Comparison of ENCODE assay signal across 15 mouse cellular contexts in the genomic region with DNA sequence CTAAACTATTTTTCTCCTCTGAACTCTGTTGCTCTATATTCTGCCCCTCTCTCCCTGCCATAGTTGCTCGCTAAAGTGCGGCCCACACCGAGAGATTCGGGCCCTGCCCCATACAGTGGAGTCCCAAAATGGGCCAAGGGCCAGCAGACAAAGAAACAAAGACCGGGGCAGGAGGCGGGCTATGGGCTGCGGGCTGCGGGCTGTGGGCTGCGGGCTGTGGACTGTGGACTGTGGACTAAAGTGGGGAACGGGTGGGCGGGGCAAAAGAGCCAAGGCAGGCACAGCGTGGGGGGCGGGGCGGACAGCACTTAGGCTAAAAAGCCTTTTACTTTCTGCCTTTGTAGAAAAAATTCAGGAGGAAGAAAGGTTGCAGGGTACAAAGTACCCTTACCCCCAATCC. TPM values are rescaled to one million over a fixed set of nuclear protein-coding genes. Genes with fewer than 3 reads are reported as not detected.
DNase-seq lines count a peak whose midpoint lies in the region; ATAC-seq and TF ChIP-seq lines count a peak whose summit lies in the region.
"Had no signal": no experiment of that assay in that cellular context is flagged by ENCODE, and none has a peak within 500 bp of the region (broad histone marks: within the 10 kb centered on the region; RNA-seq: fewer than 3 reads in every experiment).

No protein-coding gene starts in this region.

- DNase-seq in hindbrain, embryonic 10.5 days (ENCODE audit: low spot score): no peak
- peak; percentile 63 to 80 for DNase-seq in kidney, postnatal 4 days
- DNase-seq in liver, postnatal 0 days: peak; percentile 74
- no peak for DNase-seq in heart, adult 9 months (ENCODE audit: low spot score in 2 of 2)
- no peak for DNase-seq in spleen, adult 12 weeks (ENCODE audit: low spot score)
- DNase-seq in ovary, postnatal 36 days (ENCODE audit: low spot score): no peak
- DNase-seq: adrenal gland, postnatal 25 days; cerebellum, adult 9-10 months; gastrocnemius, postnatal 10 days; lung, postnatal 36 days; thymus, postnatal 14 days had no signal

- no peak overlapping the region for H3K4me3 ChIP-seq in hindbrain, embryonic 10.5 days
- no peak overlapping the region for H3K4me3 ChIP-seq in hindbrain, embryonic 13.5 days
- H3K4me3 ChIP-seq in intestine, embryonic 16.5 days (ENCODE audit: low read length): no peak overlapping the region
- H3K4me3 ChIP-seq in liver, postnatal 0 days (ENCODE audit: low read depth, low read length): no peak overlapping the region

- TF ChIP-seq EP300 in liver, postnatal 0 days (IDR thresholded peaks at IDR 0.05; ENCODE audit: low read depth): no peak

- no peaks in the 10 kb centered on the region for H3K27me3 ChIP-seq in hindbrain, embryonic 10.5 days (ENCODE audit: insufficient read depth, poor library complexity, severe bottlenecking)
- H3K27me3 ChIP-seq in hindbrain, embryonic 13.5 days: no peaks in the 10 kb centered on the region
- no peaks in the 10 kb centered on the region for H3K27me3 ChIP-seq in intestine, embryonic 16.5 days (replicated peaks; ENCODE audit: control insufficient read depth, insufficient read depth, low read length)
- no peaks in the 10 kb centered on the region for H3K27me3 ChIP-seq in liver, postnatal 0 days (ENCODE audit: insufficient read depth, low read length)
- H3K27me3 ChIP-seq: Patski had no signal

- no peak overlapping the region for H3K9ac ChIP-seq in hindbrain, embryonic 13.5 days
- no peak overlapping the region for H3K9ac ChIP-seq in intestine, embryonic 16.5 days (ENCODE audit: low read depth, low read length)
- H3K9ac ChIP-seq in liver, postnatal 0 days (replicated peaks): no peak overlapping the region

- H3K36me3 ChIP-seq in hindbrain, embryonic 10.5 days: no peaks in the 10 kb centered on the region
- no peaks in the 10 kb centered on the region; the same call in 1 of the 2 replicates for H3K36me3 ChIP-seq in hindbrain, embryonic 13.5 days
- no peaks in the 10 kb centered on the region for H3K36me3 ChIP-seq in intestine, embryonic 16.5 days (ENCODE audit: control insufficient read depth, insufficient read depth, low read length)
- no peaks in the 10 kb centered on the region for H3K36me3 ChIP-seq in liver, postnatal 0 days (replicated peaks; ENCODE audit: insufficient read depth, low read length)

- H3K9me3 ChIP-seq in hindbrain, embryonic 10.5 days: no peaks in the 10 kb centered on the region; the same call in 1 of the 2 replicates
- no peaks in the 10 kb centered on the region for H3K9me3 ChIP-seq in hindbrain, embryonic 13.5 days
- H3K9me3 ChIP-seq in intestine, embryonic 16.5 days (ENCODE audit: control insufficient read depth, low read length): peaks cover 3% of the 10 kb centered on the region; the same call in 1 of the 2 replicates
- no peaks in the 10 kb centered on the region for H3K9me3 ChIP-seq in liver, postnatal 0 days (ENCODE audit: low read length)

- ATAC-seq in hindbrain, embryonic 13.5 days (ENCODE audit: low FRiP score): no peak
- ATAC-seq in intestine, embryonic 16.5 days: peak; percentile 44
- ATAC-seq in liver, postnatal 0 days: peak; percentile 91
- ATAC-seq: Patski had no signal

- peaks cover 8% of the 10 kb centered on the region; the same call in 1 of the 2 replicates for H3K4me1 ChIP-seq in hindbrain, embryonic 10.5 days (replicated peaks)
- H3K4me1 ChIP-seq in hindbrain, embryonic 13.5 days (replicated peaks): no peaks in the 10 kb centered on the region
- peaks cover 8% of the 10 kb centered on the region; the same call in 1 of the 2 replicates for H3K4me1 ChIP-seq in intestine, embryonic 16.5 days (ENCODE audit: control insufficient read depth, insufficient read depth, low read length)
- H3K4me1 ChIP-seq in liver, postnatal 0 days (ENCODE audit: insufficient read depth): peaks cover 3% of the 10 kb centered on the region; the same call in 1 of the 2 replicates

- no peak overlapping the region for H3K4me2 ChIP-seq in hindbrain, embryonic 13.5 days
- no peak overlapping the region for H3K4me2 ChIP-seq in intestine, embryonic 16.5 days (ENCODE audit: low read depth, low read length)
- 0 out of 2 replicates have a peak overlapping the region, but pooled peaks have one; percentile 5 for H3K4me2 ChIP-seq in liver, postnatal 0 days (ENCODE audit: low read depth, low read length)

- TF ChIP-seq CTCF in liver, postnatal 0 days (IDR thresholded peaks at IDR 0.05; ENCODE audit: low read depth): no peak

- 70% methylated on average over 14 of the region's 14 CpGs for WGBS in hindbrain, embryonic 10.5 days
- WGBS in hindbrain, embryonic 13.5 days: 65% methylated on average over 14 of the region's 14 CpGs
- WGBS in intestine, embryonic 16.5 days: 67% methylated on average over 14 of the region's 14 CpGs
- WGBS in liver, postnatal 0 days (ENCODE audit: insufficient replicate concordance): 55% methylated on average over 12 of the region's 14 CpGs

- H3K27ac ChIP-seq in hindbrain, embryonic 10.5 days: 0 out of 2 replicates have a peak overlapping the region, but pooled peaks have one; percentile 24
- H3K27ac ChIP-seq in hindbrain, embryonic 13.5 days: no peak overlapping the region
- H3K27ac ChIP-seq in intestine, embryonic 16.5 days (ENCODE audit: low read length): no peak overlapping the region
- peak overlapping the region; percentile 46 for H3K27ac ChIP-seq in liver, postnatal 0 days (ENCODE audit: low read depth)

RNA-seq across cellular contexts. Expression of a gene that starts 6.2 kb away (rescaled TPM):
- 0.21 TPM in 1 of 2 replicates, not detected in the other for polyA plus RNA-seq in hindbrain, embryonic 10.5 days (2016; fragmentation: Nextera tagmentation; extraction: Ambion mirVana)
- 0.62 TPM in 1 of 2 replicates, not detected in the other for polyA plus RNA-seq in hindbrain, embryonic 13.5 days (2015; fragmentation: Nextera tagmentation; extraction: Ambion mirVana)
- polyA plus RNA-seq in intestine, embryonic 16.5 days (2015; fragmentation: Nextera tagmentation; extraction: Ambion mirVana): not detected in 2 replicates
- 0.12 and 0.15 TPM in 2 replicates for polyA plus RNA-seq in liver, postnatal 0 days (2015; fragmentation: Nextera tagmentation; extraction: Ambion mirVana)
- polyA plus RNA-seq: heart, embryonic 16.5 days had no signal

RNA-seq across cellular contexts. Expression of a gene that starts 6.2 kb away (rescaled TPM):
- not detected in 2 replicates for polyA plus RNA-seq in hindbrain, embryonic 10.5 days (2016; fragmentation: Nextera tagmentation; extraction: Ambion mirVana)
- polyA plus RNA-seq in hindbrain, embryonic 13.5 days (2015; fragmentation: Nextera tagmentation; extraction: Ambion mirVana): not detected in 2 replicates
- not detected in 2 replicates for polyA plus RNA-seq in intestine, embryonic 16.5 days (2015; fragmentation: Nextera tagmentation; extraction: Ambion mirVana)
- polyA plus RNA-seq in liver, postnatal 0 days (2015; fragmentation: Nextera tagmentation; extraction: Ambion mirVana): not detected in 2 replicates
- polyA plus RNA-seq: heart, embryonic 16.5 days had no signal

RNA-seq across cellular contexts. Expression of a gene that starts 12.0 kb away (rescaled TPM):
- polyA plus RNA-seq in hindbrain, embryonic 10.5 days (2016; fragmentation: Nextera tagmentation; extraction: Ambion mirVana): not detected in 2 replicates
- 0.13 and 0.31 TPM in 2 replicates for polyA plus RNA-seq in hindbrain, embryonic 13.5 days (2015; fragmentation: Nextera tagmentation; extraction: Ambion mirVana)
- polyA plus RNA-seq in intestine, embryonic 16.5 days (2015; fragmentation: Nextera tagmentation; extraction: Ambion mirVana): not detected in 2 replicates
- not detected in 2 replicates for polyA plus RNA-seq in liver, postnatal 0 days (2015; fragmentation: Nextera tagmentation; extraction: Ambion mirVana)
- polyA plus RNA-seq: heart, embryonic 16.5 days had no signal

RNA-seq across cellular contexts. Expression of a gene that starts 17.6 kb away (rescaled TPM):
- 0.47 TPM in 1 of 2 replicates, not detected in the other for polyA plus RNA-seq in hindbrain, embryonic 10.5 days (2016; fragmentation: Nextera tagmentation; extraction: Ambion mirVana)
- not detected in 2 replicates for polyA plus RNA-seq in hindbrain, embryonic 13.5 days (2015; fragmentation: Nextera tagmentation; extraction: Ambion mirVana)
- not detected in 2 replicates for polyA plus RNA-seq in intestine, embryonic 16.5 days (2015; fragmentation: Nextera tagmentation; extraction: Ambion mirVana)
- not detected in 2 replicates for polyA plus RNA-seq in liver, postnatal 0 days (2015; fragmentation: Nextera tagmentation; extraction: Ambion mirVana)
- polyA plus RNA-seq: heart, embryonic 16.5 days; Patski had no signal

RNA-seq across cellular contexts. Expression of a gene that starts 42.8 kb away (rescaled TPM):
- polyA plus RNA-seq in hindbrain, embryonic 10.5 days (2016; fragmentation: Nextera tagmentation; extraction: Ambion mirVana): 3.8 and 5.5 TPM in 2 replicates
- 3.2 and 4.3 TPM in 2 replicates for polyA plus RNA-seq in hindbrain, embryonic 13.5 days (2015; fragmentation: Nextera tagmentation; extraction: Ambion mirVana)
- polyA plus RNA-seq in intestine, embryonic 16.5 days (2015; fragmentation: Nextera tagmentation; extraction: Ambion mirVana): 5.9 and 7.4 TPM in 2 replicates
- 9.7 and 12.4 TPM in 2 replicates for polyA plus RNA-seq in liver, postnatal 0 days (2015; fragmentation: Nextera tagmentation; extraction: Ambion mirVana)

Comparison
In these comparisons a context has a peak if more than half of its experiments do, and no peak if none do; other contexts are left out.
1. H3K27ac ChIP-seq: peak in hindbrain, embryonic 10.5 days (single experiment) and liver, postnatal 0 days (single experiment); none in hindbrain, embryonic 13.5 days (single experiment) and intestine, embryonic 16.5 days (single experiment).
2. DNase-seq: peak in kidney, postnatal 4 days (2 of 2) and liver, postnatal 0 days (single experiment); none in hindbrain, embryonic 10.5 days (single experiment), heart, adult 9 months (0 of 2), spleen, adult 12 weeks (single experiment) and ovary, postnatal 36 days (single experiment).